Mouse (Mus musculus): ENCODE measurements around the gene Cys1. TPM values are rescaled to one million over a fixed set of nuclear protein-coding genes. Genes with fewer than 3 reads are reported as not detected.

Gene Cys1
- 0.97 and 1.5 TPM in 2 replicates for polyA plus RNA-seq (2015; fragmentation: Nextera tagmentation; extraction: Ambion mirVana)

DNA sequence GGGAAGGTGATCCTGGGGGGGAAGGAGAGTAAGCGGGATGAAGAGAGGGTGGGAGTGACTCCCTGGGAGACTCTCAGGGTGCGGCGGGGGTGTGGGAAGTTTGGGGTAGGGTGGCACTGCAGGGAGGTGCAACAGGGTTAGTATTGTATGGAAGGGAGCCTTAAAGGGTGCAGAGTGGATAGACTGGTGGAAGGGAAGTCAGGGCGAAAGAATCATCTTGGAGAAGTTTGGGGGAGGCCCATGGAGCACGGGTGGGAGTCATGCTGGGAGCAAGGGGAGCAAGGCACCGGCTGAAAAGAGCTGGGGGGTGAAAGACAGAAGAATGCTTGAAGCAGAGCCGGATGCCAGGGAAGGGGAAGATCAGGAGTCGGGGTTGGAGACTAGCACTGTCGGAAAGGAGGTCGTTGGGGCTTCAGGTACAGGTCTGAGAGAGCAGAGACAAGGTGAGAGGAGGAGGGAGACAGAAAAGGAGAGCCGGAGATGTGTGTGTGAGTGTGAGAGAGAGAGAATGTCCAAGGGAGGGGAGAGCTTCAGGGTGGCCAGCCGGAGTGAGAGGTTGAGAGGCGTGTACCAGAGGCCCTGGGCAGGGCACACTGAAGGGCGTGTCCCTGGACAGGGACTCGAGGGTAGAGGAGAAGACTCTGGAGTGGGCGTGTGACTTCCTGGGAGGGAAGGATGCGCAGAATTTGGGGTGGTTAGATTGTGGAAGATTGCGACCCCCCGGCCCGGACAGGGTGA lies at the start of gene Cys1:
Cys1 (minus strand) TSS at position 528 of the 738 bp plus-strand sequence.
- no peaks in the 10 kb centered on the region for H3K9me3 ChIP-seq (replicated peaks; ENCODE audit: control insufficient read depth, low read length)
- H3K9ac ChIP-seq (ENCODE audit: low read length) = peak within 1 kb of the TSS; percentile 82
- H3K36me3 ChIP-seq (ENCODE audit: control insufficient read depth, insufficient read depth) = no peaks in the 10 kb centered on the region
- peaks cover 27% of the 10 kb centered on the region for H3K4me1 ChIP-seq (ENCODE audit: control insufficient read depth, insufficient read depth, low read length)
- peaks cover 14% of the 10 kb centered on the region for H3K27me3 ChIP-seq (ENCODE audit: control insufficient read depth, insufficient read depth, low read length)
- peak within 1 kb of the TSS; percentile 67 for H3K4me3 ChIP-seq (ENCODE audit: low read length)
- peak within 1 kb of the TSS; percentile 96 for H3K4me2 ChIP-seq (ENCODE audit: low read depth, low read length)
- no peak; the same call in 1 of the 2 replicates for ATAC-seq (replicated peaks; ENCODE audit: extremely low read depth, insufficient read depth, low FRiP score)
- peak within 1 kb of the TSS; percentile 57 for H3K27ac ChIP-seq (ENCODE audit: low read length)
- WGBS = 4% methylated on average over 20 of the region's 20 CpGs

DNA sequence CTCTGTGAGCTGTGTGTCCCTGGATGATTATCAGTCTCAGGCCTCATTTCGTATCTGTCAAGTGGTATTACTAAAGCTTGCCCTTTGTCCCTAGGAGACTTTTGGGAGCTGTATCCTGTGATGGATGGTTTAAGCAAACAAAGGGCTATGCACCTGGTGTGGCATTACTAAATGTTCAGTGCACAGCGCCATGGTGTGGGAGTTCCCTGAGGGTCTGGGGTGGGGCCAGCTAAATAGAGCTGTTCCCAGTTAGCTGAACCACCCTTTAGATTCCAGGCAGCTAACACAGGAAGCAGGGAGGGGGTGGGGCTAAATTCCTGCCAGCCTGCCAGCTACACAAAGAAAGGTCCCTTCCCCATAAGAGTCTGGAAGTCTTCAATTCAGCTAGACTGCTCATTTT lies 42.8 kb upstream of the Cys1 start:
- H3K9ac ChIP-seq (ENCODE audit: low read length) = no peak overlapping the region
- H3K36me3 ChIP-seq (ENCODE audit: control insufficient read depth, insufficient read depth) = no peaks in the 10 kb centered on the region
- no peaks in the 10 kb centered on the region for H3K27me3 ChIP-seq (ENCODE audit: control insufficient read depth, insufficient read depth, low read length)
- peak overlapping the region; percentile 48 for H3K27ac ChIP-seq (ENCODE audit: low read length)
- peak overlapping the region; percentile 21 for H3K4me3 ChIP-seq (ENCODE audit: low read length)
- H3K4me2 ChIP-seq (ENCODE audit: low read depth, low read length) = peak overlapping the region; percentile 50
- peak; percentile 87 for ATAC-seq (replicated peaks; ENCODE audit: extremely low read depth, insufficient read depth, low FRiP score)
- 11% methylated on average over 2 of the region's 2 CpGs for WGBS
- H3K9me3 ChIP-seq (replicated peaks; ENCODE audit: control insufficient read depth, low read length) = peaks cover 6% of the 10 kb centered on the region
- peaks cover 11% of the 10 kb centered on the region for H3K4me1 ChIP-seq (ENCODE audit: control insufficient read depth, insufficient read depth, low read length)

DNA sequence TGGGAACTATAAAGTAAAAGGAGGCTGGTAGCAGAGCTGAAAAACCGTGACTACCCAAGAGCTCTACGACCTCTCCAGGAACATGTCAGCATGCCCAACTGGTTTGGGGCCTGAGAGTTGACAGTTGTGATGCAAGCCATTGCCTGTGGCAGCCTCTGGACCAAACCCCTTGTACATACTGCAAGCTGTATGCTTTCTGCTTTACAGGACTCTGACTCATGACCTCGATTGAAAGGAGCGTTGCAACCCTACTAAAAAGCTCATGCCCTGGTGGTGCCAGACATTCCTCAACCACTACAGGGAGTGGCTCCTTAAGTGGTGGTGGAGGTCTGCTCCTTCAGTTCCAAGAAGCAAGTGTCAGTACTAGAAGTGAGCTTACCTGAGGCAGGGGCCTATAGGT lies 42.2 kb upstream of the Cys1 start:
- 32% methylated on average over 4 of the region's 4 CpGs for WGBS
- ATAC-seq (replicated peaks; ENCODE audit: extremely low read depth, insufficient read depth, low FRiP score) = peak; percentile 52
- no peak overlapping the region for H3K4me3 ChIP-seq (ENCODE audit: low read length)
- H3K27me3 ChIP-seq (ENCODE audit: control insufficient read depth, insufficient read depth, low read length) = no peaks in the 10 kb centered on the region
- peaks cover 11% of the 10 kb centered on the region for H3K4me1 ChIP-seq (ENCODE audit: control insufficient read depth, insufficient read depth, low read length)
- H3K4me2 ChIP-seq (ENCODE audit: low read depth, low read length) = no peak overlapping the region
- no peak overlapping the region for H3K9ac ChIP-seq (ENCODE audit: low read length)
- no peaks in the 10 kb centered on the region for H3K36me3 ChIP-seq (ENCODE audit: control insufficient read depth, insufficient read depth)
- peak overlapping the region; percentile 48 for H3K27ac ChIP-seq (ENCODE audit: low read length)
- peaks cover 3% of the 10 kb centered on the region; the same call in 1 of the 2 replicates for H3K9me3 ChIP-seq (replicated peaks; ENCODE audit: control insufficient read depth, low read length)

DNA sequence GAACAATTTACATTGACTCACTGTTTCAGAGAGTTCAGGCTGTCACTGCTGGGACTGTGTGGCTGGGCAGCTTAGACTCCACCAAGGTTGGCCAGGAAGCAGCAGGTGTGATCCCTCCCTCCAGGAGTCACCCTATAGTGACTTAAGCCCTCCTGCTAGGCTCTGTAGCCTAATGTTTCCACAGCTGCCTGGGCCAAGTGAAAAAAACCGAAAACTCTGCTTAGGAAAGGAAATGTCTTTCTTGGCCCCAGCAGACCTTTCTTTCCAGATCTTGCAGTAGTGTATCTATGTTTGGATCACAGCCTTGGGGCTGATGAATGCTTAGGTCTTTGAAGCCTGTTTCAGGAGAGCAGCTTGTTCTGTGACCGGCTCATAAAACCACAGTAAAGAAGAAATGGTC lies 41.8 kb upstream of the Cys1 start:
- H3K9ac ChIP-seq (ENCODE audit: low read length) = no peak overlapping the region
- H3K27me3 ChIP-seq (ENCODE audit: control insufficient read depth, insufficient read depth, low read length) = no peaks in the 10 kb centered on the region
- H3K36me3 ChIP-seq (ENCODE audit: control insufficient read depth, insufficient read depth) = no peaks in the 10 kb centered on the region
- no peak overlapping the region for H3K4me2 ChIP-seq (ENCODE audit: low read depth, low read length)
- peak overlapping the region; percentile 32 for H3K27ac ChIP-seq (ENCODE audit: low read length)
- 44% methylated on average over 2 of the region's 2 CpGs for WGBS
- 0 out of 2 replicates have a peak, but pooled peaks cover 3% of the 10 kb centered on the region for H3K9me3 ChIP-seq (replicated peaks; ENCODE audit: control insufficient read depth, low read length)
- ATAC-seq (replicated peaks; ENCODE audit: extremely low read depth, insufficient read depth, low FRiP score) = 0 out of 2 replicates have a peak, but pooled peaks have one; percentile 49
- peaks cover 11% of the 10 kb centered on the region for H3K4me1 ChIP-seq (ENCODE audit: control insufficient read depth, insufficient read depth, low read length)
- no peak overlapping the region for H3K4me3 ChIP-seq (ENCODE audit: low read length)

- 41% methylated on average over 4 of the region's 4 CpGs for WGBS
- no peak overlapping the region for H3K9ac ChIP-seq (ENCODE audit: low read length)
- no peak overlapping the region for H3K4me3 ChIP-seq (ENCODE audit: low read length)
- H3K27me3 ChIP-seq (ENCODE audit: control insufficient read depth, insufficient read depth, low read length) = no peaks in the 10 kb centered on the region
- peaks cover 4% of the 10 kb centered on the region; the same call in 1 of the 2 replicates for H3K36me3 ChIP-seq (ENCODE audit: control insufficient read depth, insufficient read depth)
- no peaks in the 10 kb centered on the region for H3K4me1 ChIP-seq (ENCODE audit: control insufficient read depth, insufficient read depth, low read length)
- H3K4me2 ChIP-seq (ENCODE audit: low read depth, low read length) = no peak overlapping the region
- no peak overlapping the region for H3K27ac ChIP-seq (ENCODE audit: low read length)
- no peaks in the 10 kb centered on the region for H3K9me3 ChIP-seq (replicated peaks; ENCODE audit: control insufficient read depth, low read length)
- peak; percentile 61 for ATAC-seq (replicated peaks; ENCODE audit: extremely low read depth, insufficient read depth, low FRiP score)
Observed at GRCm38 (mm10) chr12:24716721-24717301, 35.2 kb upstream of the Cys1 start.

GRCm38 (mm10) chr12:24715268-24715896 lies 33.8 kb upstream of the Cys1 start:
- Histone ChIP-seq H3K36me3 (ENCODE audit: control insufficient read depth, insufficient read depth) (peaks cover 11% of the 10 kb centered on the region), H3K4me2 (ENCODE audit: low read depth, low read length) (no peak overlapping the region), H3K27ac (ENCODE audit: low read length) (no peak overlapping the region), H3K9me3 (replicated peaks; ENCODE audit: control insufficient read depth, low read length) (no peaks in the 10 kb centered on the region), H3K4me1 (ENCODE audit: control insufficient read depth, insufficient read depth, low read length) (peaks cover 3% of the 10 kb centered on the region), H3K4me3 (ENCODE audit: low read length) (no peak overlapping the region), H3K9ac (ENCODE audit: low read length) (no peak overlapping the region), H3K27me3 (ENCODE audit: control insufficient read depth, insufficient read depth, low read length) (no peaks in the 10 kb centered on the region)
- WGBS = 66% methylated on average over 2 of the region's 2 CpGs
- ATAC-seq (replicated peaks; ENCODE audit: extremely low read depth, insufficient read depth, low FRiP score) = no peak

GRCm38 (mm10) chr12:24714579-24715255 lies 33.1 kb upstream of the Cys1 start:
- no peak for ATAC-seq (replicated peaks; ENCODE audit: extremely low read depth, insufficient read depth, low FRiP score)
- 70% methylated on average over 5 of the region's 5 CpGs for WGBS
- Histone ChIP-seq H3K4me3 (ENCODE audit: low read length) (no peak overlapping the region), H3K4me2 (ENCODE audit: low read depth, low read length) (no peak overlapping the region), H3K36me3 (ENCODE audit: control insufficient read depth, insufficient read depth) (peaks cover 13% of the 10 kb centered on the region), H3K27me3 (ENCODE audit: control insufficient read depth, insufficient read depth, low read length) (no peaks in the 10 kb centered on the region), H3K9ac (ENCODE audit: low read length) (no peak overlapping the region), H3K4me1 (ENCODE audit: control insufficient read depth, insufficient read depth, low read length) (peaks cover 6% of the 10 kb centered on the region), H3K9me3 (replicated peaks; ENCODE audit: control insufficient read depth, low read length) (no peaks in the 10 kb centered on the region), H3K27ac (ENCODE audit: low read length) (no peak overlapping the region)

GRCm38 (mm10) chr12:24712396-24712795 lies 30.8 kb upstream of the Cys1 start:
- H3K4me1 ChIP-seq (ENCODE audit: control insufficient read depth, insufficient read depth, low read length) = peaks cover 15% of the 10 kb centered on the region
- ATAC-seq (replicated peaks; ENCODE audit: extremely low read depth, insufficient read depth, low FRiP score) = no peak
- no peak overlapping the region for H3K4me2 ChIP-seq (ENCODE audit: low read depth, low read length)
- no peak overlapping the region for H3K4me3 ChIP-seq (ENCODE audit: low read length)
- peaks cover 13% of the 10 kb centered on the region for H3K36me3 ChIP-seq (ENCODE audit: control insufficient read depth, insufficient read depth)
- no peak overlapping the region for H3K9ac ChIP-seq (ENCODE audit: low read length)
- WGBS = 67% methylated on average over 8 of the region's 8 CpGs
- no peak overlapping the region for H3K27ac ChIP-seq (ENCODE audit: low read length)
- H3K27me3 ChIP-seq (ENCODE audit: control insufficient read depth, insufficient read depth, low read length) = no peaks in the 10 kb centered on the region
- no peaks in the 10 kb centered on the region for H3K9me3 ChIP-seq (replicated peaks; ENCODE audit: control insufficient read depth, low read length)
